Mouse (Mus musculus) limb, embryonic 11.5 days (tissue): ENCODE data around the gene Abcc4. TPM values are rescaled to one million over a fixed set of nuclear protein-coding genes. Genes with fewer than 3 reads are reported as not detected.

Experiments used
- ATAC-seq: fragments of 200-750 bp; cut with Nextera tagmentation; 2 replicates; pipeline ENCODE4 v1.8.0; 2017; ENCODE audit warnings: low read depth; ENCODE audit not compliant: insufficient number of reproducible peaks, low FRiP score, low TSS enrichment
- DNase-seq: peaks from one replicate; pipeline ENCODE4 v3.0.0-alpha.2; 2015; ENCODE audit warnings: low spot score
- H3K27ac ChIP-seq: fragments of 300-500 bp; sonication (generic); replicated peaks from 2 replicates; pipeline ENCODE4 v1.5.1; 2014; ENCODE audit warnings: low read depth, mild to moderate bottlenecking, low read length
- H3K27me3 ChIP-seq: fragments of 300-500 bp; sonication (generic); 2 replicates; pipeline ENCODE4 v1.6.1; 2014; ENCODE audit warnings: mild to moderate bottlenecking, low read length, mixed read lengths; ENCODE audit not compliant: control insufficient read depth, insufficient read depth
- H3K36me3 ChIP-seq: fragments of 300-500 bp; sonication (generic); 2 replicates; pipeline ENCODE4 v1.6.1; 2014; ENCODE audit warnings: mild to moderate bottlenecking, low read length, moderate library complexity, mixed read lengths; ENCODE audit not compliant: control insufficient read depth, insufficient read depth
- H3K4me1 ChIP-seq: fragments of 300-500 bp; sonication (generic); 2 replicates; pipeline ENCODE4 v1.6.1; 2014; ENCODE audit warnings: low read length, mixed read lengths; ENCODE audit not compliant: control insufficient read depth, insufficient read depth
- H3K4me2 ChIP-seq: fragments of 300-500 bp; sonication (generic); 2 replicates; pipeline ENCODE4 v1.6.1; 2014; ENCODE audit warnings: low read depth, mild to moderate bottlenecking, moderate library complexity; ENCODE audit not compliant: severe bottlenecking
- H3K4me3 ChIP-seq: fragments of 300-500 bp; sonication (generic); 2 replicates; pipeline ENCODE4 v1.5.1; 2014; ENCODE audit warnings: low read depth, low read length
- H3K9ac ChIP-seq: fragments of 300-500 bp; sonication (generic); 2 replicates; pipeline ENCODE4 v1.6.1; 2014; ENCODE audit warnings: mild to moderate bottlenecking, low read length
- H3K9me3 ChIP-seq: fragments of 300-500 bp; sonication (generic); 2 replicates; pipeline ENCODE4 v1.6.1; 2016; ENCODE audit warnings: low read length; ENCODE audit not compliant: control insufficient read depth
- WGBS: fragments of 180-500 bp; shearing (Covaris S2); extraction: QIAGEN DNeasy Blood & Tissue Kit; methylation state at CpG from one replicate; pipeline ENCODE4 v1.1.7; 2014; 5-methylcytosine and 5-hydroxymethylcytosine counted together
- polyA plus RNA-seq: library from polyadenylated mRNA; unstranded; fragments of >200 nt; fragmentation: Nextera tagmentation; extraction: Ambion mirVana; gene quantifications from 2 replicates; pipeline ENCODE4 v1.2.1, GENCODE M21; 2014

Gene Abcc4
- polyA plus RNA-seq, 1 experiment from 2014 or later = 2.9 TPM

DNA sequence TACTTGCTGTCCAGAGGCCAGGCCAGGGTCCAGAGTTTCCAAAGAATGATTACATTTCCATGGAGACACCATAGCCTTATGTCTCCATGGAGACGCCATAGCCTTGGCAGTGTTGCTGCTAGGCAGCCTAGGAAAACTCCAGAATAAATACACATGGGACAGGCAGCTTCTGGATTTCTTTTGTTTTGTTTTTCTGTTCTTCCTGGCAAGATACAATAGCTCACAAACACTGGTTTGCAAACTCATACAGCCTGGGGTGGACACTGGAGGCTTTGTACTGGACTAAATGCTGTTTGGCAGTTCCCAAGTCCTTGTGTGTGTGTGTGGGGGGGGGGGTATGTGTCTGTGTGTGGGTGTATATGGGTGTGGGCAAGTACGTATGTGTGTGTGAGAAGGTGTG is 29.1 kb upstream of the Abcc4 start:
- H3K36me3 ChIP-seq = no peaks in the 10 kb centered on the region
- WGBS = 78% methylated on average over 2 of the region's 2 CpGs
- no peak for DNase-seq
- no peak for ATAC-seq
- no peak overlapping the region for H3K4me2 ChIP-seq
- no peaks in the 10 kb centered on the region for H3K27me3 ChIP-seq
- 0 out of 2 replicates have a peak, but pooled peaks cover under 1% of the 10 kb centered on the region for H3K9me3 ChIP-seq
- H3K4me3 ChIP-seq = no peak overlapping the region
- no peak overlapping the region for H3K9ac ChIP-seq
- no peaks in the 10 kb centered on the region for H3K4me1 ChIP-seq
- no peak overlapping the region for H3K27ac ChIP-seq

DNA sequence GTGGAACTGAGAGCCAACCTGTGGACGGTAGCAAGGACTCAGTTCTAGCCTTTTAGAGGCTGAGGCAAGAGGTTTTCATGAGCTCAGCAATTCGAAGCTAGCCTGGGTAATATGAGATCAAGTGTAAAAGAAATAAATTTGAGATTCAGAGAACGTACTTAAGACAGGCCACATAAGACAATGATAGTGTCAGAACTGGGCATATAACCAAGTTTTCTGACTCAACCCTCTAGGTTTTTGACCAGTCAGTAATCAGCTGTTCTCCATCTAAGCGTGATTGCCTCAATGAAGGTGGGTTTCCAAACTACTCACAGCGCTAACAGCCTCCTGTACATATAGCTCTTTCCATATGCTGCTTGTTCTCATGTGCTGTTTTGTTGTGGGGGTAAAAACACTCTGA is 27.1 kb upstream of the Abcc4 start:
- no peaks in the 10 kb centered on the region for H3K9me3 ChIP-seq
- WGBS = 90% methylated on average over 5 of the region's 5 CpGs
- H3K36me3 ChIP-seq = no peaks in the 10 kb centered on the region
- no peak for DNase-seq
- H3K27ac ChIP-seq = no peak overlapping the region
- no peaks in the 10 kb centered on the region for H3K4me1 ChIP-seq
- no peak for ATAC-seq
- no peak overlapping the region for H3K9ac ChIP-seq
- H3K4me3 ChIP-seq = no peak overlapping the region
- H3K4me2 ChIP-seq = no peak overlapping the region
- H3K27me3 ChIP-seq = no peaks in the 10 kb centered on the region

DNA sequence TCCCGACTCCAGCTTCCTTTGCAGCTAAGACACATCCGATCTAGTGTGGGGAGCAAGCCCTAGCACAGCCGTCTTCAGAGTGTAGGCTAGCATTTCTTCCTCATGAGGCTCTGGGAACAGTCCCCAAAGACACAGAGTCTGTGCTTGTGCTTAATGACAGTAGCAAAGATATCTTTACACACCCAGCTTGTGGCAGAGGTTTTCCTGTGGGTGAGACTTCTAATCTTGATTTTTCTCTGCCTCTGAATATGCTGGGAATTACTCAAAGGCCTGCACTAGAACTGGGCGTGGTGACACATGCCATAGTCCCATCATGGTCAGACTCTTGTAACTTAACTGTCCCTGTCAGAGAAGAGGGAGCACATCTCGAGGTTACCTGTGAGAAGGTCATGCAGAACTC is 24.6 kb upstream of the Abcc4 start:
- H3K9ac ChIP-seq = no peak overlapping the region
- H3K4me3 ChIP-seq = no peak overlapping the region
- H3K9me3 ChIP-seq = no peaks in the 10 kb centered on the region
- H3K27ac ChIP-seq = no peak overlapping the region
- DNase-seq (no peak), ATAC-seq (no peak)
- H3K4me2 ChIP-seq = no peak overlapping the region
- no peaks in the 10 kb centered on the region for H3K4me1 ChIP-seq
- H3K27me3 ChIP-seq = no peaks in the 10 kb centered on the region
- WGBS = 83% methylated on average over 5 of the region's 5 CpGs
- H3K36me3 ChIP-seq = no peaks in the 10 kb centered on the region

DNA sequence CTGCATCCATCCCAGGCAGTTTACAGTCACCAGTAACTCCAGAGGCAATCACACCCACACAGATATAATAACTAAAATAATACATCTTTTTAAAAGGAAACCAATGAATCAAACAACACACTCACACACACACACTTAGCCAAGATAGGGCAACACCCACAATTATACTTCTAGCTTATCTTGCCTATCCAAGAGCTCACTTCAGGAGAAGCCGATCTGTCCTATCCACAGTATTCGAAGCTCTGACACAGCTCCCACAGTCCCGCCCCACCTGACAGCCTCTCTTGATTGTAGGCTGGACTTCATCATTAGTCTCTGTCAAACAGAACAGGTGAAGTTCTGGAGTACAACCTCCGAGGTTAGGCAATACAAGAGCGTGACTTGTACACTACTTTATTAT is 19.4 kb upstream of the Abcc4 start:
- Histone ChIP-seq H3K27me3 (0 out of 2 replicates have a peak, but pooled peaks cover 2% of the 10 kb centered on the region), H3K9ac (no peak overlapping the region), H3K4me1 (no peaks in the 10 kb centered on the region), H3K9me3 (no peaks in the 10 kb centered on the region), H3K36me3 (no peaks in the 10 kb centered on the region), H3K4me3 (no peak overlapping the region), H3K27ac (no peak overlapping the region), H3K4me2 (no peak overlapping the region)
- ATAC-seq = no peak
- WGBS = 88% methylated on average over 5 of the region's 5 CpGs
- no peak for DNase-seq

DNA sequence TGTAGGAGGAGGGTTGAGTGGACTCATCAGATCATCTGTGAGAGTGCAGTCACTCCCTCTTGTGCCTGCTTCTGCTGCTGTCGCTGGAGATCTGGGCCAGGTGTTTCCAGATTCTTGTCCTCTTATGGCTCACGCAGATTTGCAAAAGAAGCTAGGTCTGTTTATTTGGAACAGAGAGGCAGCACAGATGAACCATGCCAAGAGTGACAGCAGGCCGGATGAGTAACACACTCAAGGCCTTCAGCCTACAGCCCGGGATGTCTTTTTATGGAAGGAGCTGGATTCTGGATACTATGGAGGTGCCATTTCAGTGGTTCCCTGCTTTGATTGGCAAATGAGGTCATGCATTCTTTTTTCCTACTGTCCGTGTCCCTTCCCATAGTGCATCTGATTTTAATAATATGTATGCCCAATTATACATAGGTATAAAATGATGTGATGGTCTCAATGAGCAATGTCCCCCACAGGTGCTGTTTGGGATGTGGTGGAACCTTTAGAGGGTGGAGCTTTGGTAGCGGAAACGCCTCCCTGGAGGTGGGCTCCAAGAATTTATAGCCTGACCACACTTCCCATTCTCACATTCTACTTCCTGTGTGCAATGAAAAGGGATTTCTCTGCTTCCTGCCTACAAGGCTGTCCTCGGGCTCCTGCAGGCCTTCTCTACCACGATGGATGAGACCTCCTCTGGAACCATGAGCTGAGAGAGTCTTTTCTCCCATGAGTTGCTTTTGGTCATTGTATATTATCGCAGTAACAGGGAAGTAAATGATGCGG is 18.1 kb upstream of the Abcc4 start:
- no peak overlapping the region for H3K9ac ChIP-seq
- no peak overlapping the region for H3K27ac ChIP-seq
- DNase-seq = no peak
- peaks cover 4% of the 10 kb centered on the region for H3K4me1 ChIP-seq
- no peaks in the 10 kb centered on the region for H3K36me3 ChIP-seq
- 82% methylated on average over 11 of the region's 11 CpGs for WGBS
- ATAC-seq = no peak
- no peak overlapping the region for H3K4me2 ChIP-seq
- 0 out of 2 replicates have a peak, but pooled peaks cover 2% of the 10 kb centered on the region for H3K27me3 ChIP-seq
- H3K4me3 ChIP-seq = no peak overlapping the region
- H3K9me3 ChIP-seq = no peaks in the 10 kb centered on the region

DNA sequence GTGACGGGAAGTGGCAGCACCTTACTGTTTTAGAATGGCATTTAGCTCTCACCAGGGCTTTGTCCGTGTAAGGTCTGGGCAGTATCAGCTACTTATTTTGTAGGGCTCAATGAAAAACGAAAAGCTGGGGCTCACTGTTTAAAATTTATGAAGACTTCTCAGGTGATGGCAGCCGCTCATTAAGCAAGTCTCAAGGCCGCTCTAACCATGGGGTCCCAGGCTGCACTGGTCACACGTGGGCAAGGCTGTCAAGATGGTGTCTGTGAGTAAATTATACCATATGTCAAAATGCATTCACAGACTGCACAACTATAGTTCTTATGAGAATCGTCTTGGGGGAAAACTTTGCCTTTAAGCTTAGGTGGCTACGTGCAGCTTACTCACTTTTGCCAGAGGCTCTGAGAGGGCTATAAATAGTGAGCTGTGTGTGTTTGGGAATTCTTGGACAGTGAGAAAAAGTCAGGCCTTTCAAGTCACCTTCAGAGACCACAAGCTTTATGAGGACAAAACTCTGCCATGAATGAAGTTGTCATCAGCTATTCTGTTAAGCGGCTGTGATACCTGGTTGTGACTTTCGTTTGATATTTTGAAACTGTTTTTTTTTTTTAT is 13.7 kb upstream of the Abcc4 start:
- DNase-seq (peak; percentile 66), ATAC-seq (peak; percentile 87)
- H3K4me2 ChIP-seq = no peak overlapping the region
- no peak overlapping the region for H3K4me3 ChIP-seq
- H3K9ac ChIP-seq = no peak overlapping the region
- no peak overlapping the region for H3K27ac ChIP-seq
- no peaks in the 10 kb centered on the region for H3K36me3 ChIP-seq
- H3K27me3 ChIP-seq = 0 out of 2 replicates have a peak, but pooled peaks cover 2% of the 10 kb centered on the region
- H3K4me1 ChIP-seq = peaks cover 7% of the 10 kb centered on the region
- 22% methylated on average over 10 of the region's 10 CpGs for WGBS
- no peaks in the 10 kb centered on the region for H3K9me3 ChIP-seq

DNA sequence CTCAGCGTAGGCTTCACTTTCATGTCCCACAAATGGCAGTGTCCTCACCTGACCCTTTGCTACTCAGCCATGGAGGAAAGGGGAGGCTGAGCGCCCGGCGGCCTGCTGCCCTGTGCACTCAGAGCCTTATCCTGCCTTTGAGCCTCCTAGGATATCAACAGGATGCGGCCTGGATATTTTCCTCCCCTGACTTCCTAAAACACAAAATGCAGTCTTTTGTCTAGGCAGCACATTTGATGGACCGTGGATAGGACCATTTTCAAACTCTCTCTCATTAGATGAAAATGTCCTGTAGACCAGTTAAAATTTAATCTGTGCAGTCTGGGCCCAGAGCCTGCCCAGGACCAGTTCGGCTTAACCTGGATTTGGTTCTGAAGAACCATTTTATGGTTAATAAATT is 12.6 kb upstream of the Abcc4 start:
- no peak overlapping the region for H3K4me2 ChIP-seq
- H3K27me3 ChIP-seq = 0 out of 2 replicates have a peak, but pooled peaks cover 2% of the 10 kb centered on the region
- H3K4me1 ChIP-seq = peaks cover 13% of the 10 kb centered on the region
- no peak for DNase-seq
- no peak overlapping the region for H3K27ac ChIP-seq
- 71% methylated on average over 7 of the region's 7 CpGs for WGBS
- H3K9me3 ChIP-seq = no peaks in the 10 kb centered on the region
- no peaks in the 10 kb centered on the region for H3K36me3 ChIP-seq
- no peak for ATAC-seq
- no peak overlapping the region for H3K9ac ChIP-seq
- no peak overlapping the region for H3K4me3 ChIP-seq

DNA sequence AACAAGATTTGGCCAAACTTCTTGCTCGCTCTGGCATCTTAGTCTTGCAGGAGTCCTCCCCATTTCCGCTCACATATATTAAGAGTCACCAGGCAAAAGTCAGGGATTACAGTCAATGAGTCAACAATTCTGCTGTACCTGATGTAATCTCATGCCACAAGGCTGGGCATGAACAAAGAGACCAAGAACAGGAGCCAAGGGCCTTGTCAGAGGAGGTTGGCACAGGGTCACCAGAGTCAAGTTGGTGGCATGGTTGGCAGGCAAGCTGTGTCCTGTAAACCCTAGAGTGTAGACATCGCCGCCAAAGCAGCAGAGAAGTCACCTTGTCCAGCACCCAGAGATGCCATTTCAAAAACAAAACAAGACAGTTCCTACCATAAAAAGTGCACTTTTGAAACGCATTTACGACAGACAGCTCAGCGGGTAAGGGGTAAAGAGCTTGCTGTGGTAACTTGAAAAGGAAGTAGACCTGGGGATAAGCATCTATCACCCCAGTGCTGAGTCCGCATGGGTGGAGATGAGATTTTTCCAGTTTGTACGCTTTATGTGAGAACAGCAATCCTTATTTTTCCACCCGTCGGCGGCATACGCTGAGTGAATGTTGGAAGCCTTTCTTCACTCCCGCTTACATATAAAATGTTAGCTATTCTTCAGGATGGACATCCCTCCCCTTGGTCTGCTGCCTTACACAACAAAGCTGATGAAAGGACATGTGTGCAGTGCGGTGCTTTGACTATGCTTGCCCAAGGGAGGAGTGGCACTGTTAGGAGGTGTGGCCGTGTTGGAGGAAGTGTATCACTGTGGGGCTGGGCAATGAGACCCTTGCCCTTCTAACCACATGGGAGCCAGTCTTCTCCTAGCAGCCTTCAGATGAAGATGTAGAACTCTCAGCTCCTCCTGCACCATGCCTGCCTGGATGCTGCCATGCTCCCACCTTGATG is 10.6 kb upstream of the Abcc4 start:
- 89% methylated on average over 16 of the region's 16 CpGs for WGBS
- peaks cover 7% of the 10 kb centered on the region; the same call in 1 of the 2 replicates for H3K27me3 ChIP-seq
- H3K4me2 ChIP-seq = no peak overlapping the region
- H3K36me3 ChIP-seq = no peaks in the 10 kb centered on the region
- H3K27ac ChIP-seq = no peak overlapping the region
- no peak overlapping the region for H3K9ac ChIP-seq
- H3K4me1 ChIP-seq = peaks cover 18% of the 10 kb centered on the region
- no peak overlapping the region for H3K4me3 ChIP-seq
- DNase-seq (no peak), ATAC-seq (no peak)
- no peaks in the 10 kb centered on the region for H3K9me3 ChIP-seq
